Mouse (Mus musculus): ENCODE results near the gene Ncoa6. TPM values are rescaled to one million over a fixed set of nuclear protein-coding genes. Genes with fewer than 3 reads are reported as not detected.

Ncoa6 gene
- total RNA-seq, 2 experiments from 2014 or later: 23.6 to 26.4 TPM

- intact Hi-C loops (cut with DNase I): no loop called here
- no peak for DNase-seq (ENCODE audit: low spot score)
These were observed 99.2 kb downstream of the Ncoa6 start for GRCm38 (mm10) chr2:155374521-155374920.

- no peak for DNase-seq (ENCODE audit: low spot score)
- intact Hi-C loops (cut with DNase I): no loop called here
These were observed 99.8 kb downstream of the Ncoa6 start for GRCm38 (mm10) chr2:155373886-155374285.

- intact Hi-C loops (cut with DNase I): no loop called here
- no peak for DNase-seq (ENCODE audit: low spot score)
These were observed 100.4 kb downstream of the Ncoa6 start for GRCm38 (mm10) chr2:155373302-155373701.

- intact Hi-C loops (cut with DNase I): no loop called here
These were observed 101.2 kb downstream of the Ncoa6 start for GRCm38 (mm10) chr2:155372451-155372850.

GRCm38 (mm10) chr2:155369333-155369883 lies 104.3 kb downstream of the Ncoa6 start:
- peak; percentile 44 for DNase-seq (ENCODE audit: low spot score)
- intact Hi-C loops (cut with DNase I): no loop called here

More at GRCm38 (mm10) chr2:155372451-155372850, 101.2 kb downstream of the Ncoa6 start:
- DNase-seq (ENCODE audit: low spot score): no peak

- intact Hi-C loops (cut with DNase I): no loop called here
These were observed 105.9 kb downstream of the Ncoa6 start for GRCm38 (mm10) chr2:155367635-155368284.

GRCm38 (mm10) chr2:155357686-155358399 lies 115.9 kb downstream of the Ncoa6 start:
- no peak for DNase-seq (ENCODE audit: low spot score)
- intact Hi-C loops (cut with DNase I): loop anchor here (2.0 kb wide), 1 partner anchor 23 kb away; the partner anchor contains the start of gene Trp53inp2

More at GRCm38 (mm10) chr2:155367635-155368284, 105.9 kb downstream of the Ncoa6 start:
- DNase-seq (ENCODE audit: low spot score): no peak

GRCm38 (mm10) chr2:155356971-155357591 lies 116.6 kb downstream of the Ncoa6 start, which contains the start of gene Pigu:
TSS of gene Pigu (minus strand) at chr2:155357430.
- intact Hi-C loops (cut with DNase I): no loop called here
- peak; percentile 84 for DNase-seq (ENCODE audit: low spot score)

GRCm38 (mm10) chr2:155354402-155354801 lies 119.3 kb downstream of the Ncoa6 start:
- DNase-seq (ENCODE audit: low spot score): no peak
- intact Hi-C loops (cut with DNase I): no loop called here

- intact Hi-C loops (cut with DNase I): no loop called here
- no peak for DNase-seq (ENCODE audit: low spot score)
These were observed 127.0 kb downstream of the Ncoa6 start for GRCm38 (mm10) chr2:155346670-155347069.

Small RNA genes within 50 kb of the gene (microRNA-seq; reads per million reads assigned to microRNA genes)
- gene Mir695: not detected

Other genes starting within 250 kb of the Ncoa6 start
- gene Dynlrb1, start 237.4 kb downstream of the Ncoa6 start, total RNA-seq (2021): 100 to 1,000 TPM; 162 to 183 TPM
- 100 to 1,000 TPM; 712 to 776 TPM for gene Map1lc3a, start 197.6 kb downstream of the Ncoa6 start, total RNA-seq (2021)
- gene Pigu, start 116.5 kb downstream of the Ncoa6 start, total RNA-seq (2021): 10 to 100 TPM; 28.4 to 28.7 TPM
- 100 to 1,000 TPM; 491 to 545 TPM for gene Trp53inp2, start 92.8 kb downstream of the Ncoa6 start, total RNA-seq (2021)
- gene Acss2, start 44.1 kb upstream of the Ncoa6 start, total RNA-seq (2021): 10 to 100 TPM; 39.9 to 40.3 TPM
- gene Ggt7, start 44.3 kb upstream of the Ncoa6 start, total RNA-seq (2021): under 1 TPM; 0.49 to 0.73 TPM
- gene Gss, start 118.9 kb upstream of the Ncoa6 start, total RNA-seq (2021): 10 to 100 TPM; 13.4 to 13.9 TPM
- gene Myh7b, start 137.3 kb upstream of the Ncoa6 start, total RNA-seq (2021): 10 to 100 TPM; 35.4 to 36.0 TPM
- 10 to 100 TPM; 82.1 to 82.5 TPM for gene Trpc4ap, start 218.5 kb upstream of the Ncoa6 start, total RNA-seq (2021)

Measured in heart, postnatal 25 days (tissue).